Mouse (Mus musculus) left cerebral cortex, postnatal 25 days (tissue): ENCODE data around the gene Ippk. TPM values are rescaled to one million over a fixed set of nuclear protein-coding genes. Genes with fewer than 3 reads are reported as not detected.

Experiments
- DNase-seq, 2 experiments: peaks; one replicate each; pipeline ENCODE4 v3.0.0; 2022; ENCODE audit warnings: low spot score in 2 of 2, mixed read lengths in 1 of 2
- intact Hi-C: fragments of 180-260 bp; cut with DNase I; formaldehyde crosslinking; loops from one replicate; pipeline ENCODE4 v1.15.1; 2025
- total RNA-seq, 2 experiments: library from RNA; stranded (reverse); gene quantifications; 2 replicates each; pipeline ENCODE4 v1.2.3; 2021

The Ippk gene
- total RNA-seq, 2 experiments from 2014 or later: 14.8 to 16.8 TPM

DNA sequence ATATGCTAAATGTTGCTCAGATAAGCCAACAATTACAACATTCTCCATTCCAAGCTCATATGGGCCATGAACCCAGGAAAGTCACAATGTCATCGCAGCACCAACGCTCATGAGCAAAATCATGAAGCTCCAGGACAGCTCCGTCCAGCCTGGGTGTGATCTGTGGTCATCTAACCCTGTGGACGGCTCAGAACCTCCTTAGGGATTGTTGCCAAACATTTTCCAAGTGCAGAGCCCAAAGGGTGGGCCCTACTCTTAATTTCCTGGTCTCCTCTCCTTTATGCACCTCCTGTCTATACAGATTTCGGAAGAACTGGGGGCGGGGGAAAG lies 51.6 kb downstream of the Ippk start:
- intact Hi-C loops: no loop called here
- no peak for DNase-seq

DNA sequence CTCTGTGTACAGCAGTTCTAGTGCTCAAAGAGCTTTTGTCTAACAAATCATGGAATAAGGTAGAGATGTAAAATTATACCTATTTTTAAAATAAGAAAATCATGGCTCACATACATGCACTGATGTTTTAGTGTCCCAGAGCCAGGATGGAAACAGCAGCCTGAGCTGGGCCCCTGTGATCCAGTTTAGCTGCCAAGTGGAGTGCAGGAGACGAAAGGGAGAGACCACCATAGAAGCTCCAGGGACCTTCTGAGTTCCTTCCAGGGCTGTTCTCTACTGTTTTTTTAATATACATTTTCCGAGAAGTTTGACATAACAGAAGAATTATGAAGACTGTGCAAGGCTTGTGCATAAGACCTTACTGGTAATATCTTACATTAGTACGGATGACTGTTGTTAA lies 56.8 kb downstream of the Ippk start:
- intact Hi-C loops: no loop called here

GRCm38 (mm10) chr13:49478851-49479374 lies 57.9 kb downstream of the Ippk start:
- no peak for DNase-seq
- intact Hi-C loops: no loop called here

More for the DNA sequence above, 56.8 kb downstream of the Ippk start:
- DNase-seq: no peak

GRCm38 (mm10) chr13:49479399-49479798 lies 58.4 kb downstream of the Ippk start:
- DNase-seq: no peak
- intact Hi-C loops: no loop called here

GRCm38 (mm10) chr13:49480057-49480456 lies 59.0 kb downstream of the Ippk start:
- peak; percentile 28 to 38 for DNase-seq
- intact Hi-C loops: no loop called here

GRCm38 (mm10) chr13:49480551-49480950 lies 59.5 kb downstream of the Ippk start:
- DNase-seq: no peak
- intact Hi-C loops: no loop called here

DNA sequence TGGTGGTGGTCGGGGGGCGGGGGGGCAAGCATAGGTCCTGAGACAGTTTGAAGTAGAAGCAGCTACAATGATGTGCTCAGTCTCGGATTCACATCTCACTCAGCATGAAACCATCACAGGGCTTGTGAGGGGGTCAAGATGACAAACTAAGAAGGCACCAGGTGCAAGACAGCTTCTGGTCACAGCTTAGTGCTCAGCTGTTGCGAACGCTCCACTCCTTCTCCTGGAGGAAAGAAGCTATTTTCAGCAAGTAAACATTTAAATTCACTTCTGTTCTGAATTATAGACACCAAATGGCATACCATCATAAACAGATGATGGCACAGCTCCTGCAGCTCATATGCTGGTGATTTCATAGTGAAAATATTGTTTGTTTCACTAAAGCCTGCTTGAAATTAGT lies 64.3 kb downstream of the Ippk start:
- intact Hi-C loops: no loop called here
- DNase-seq: peak in 1 of 2 experiments; percentile 10

DNA sequence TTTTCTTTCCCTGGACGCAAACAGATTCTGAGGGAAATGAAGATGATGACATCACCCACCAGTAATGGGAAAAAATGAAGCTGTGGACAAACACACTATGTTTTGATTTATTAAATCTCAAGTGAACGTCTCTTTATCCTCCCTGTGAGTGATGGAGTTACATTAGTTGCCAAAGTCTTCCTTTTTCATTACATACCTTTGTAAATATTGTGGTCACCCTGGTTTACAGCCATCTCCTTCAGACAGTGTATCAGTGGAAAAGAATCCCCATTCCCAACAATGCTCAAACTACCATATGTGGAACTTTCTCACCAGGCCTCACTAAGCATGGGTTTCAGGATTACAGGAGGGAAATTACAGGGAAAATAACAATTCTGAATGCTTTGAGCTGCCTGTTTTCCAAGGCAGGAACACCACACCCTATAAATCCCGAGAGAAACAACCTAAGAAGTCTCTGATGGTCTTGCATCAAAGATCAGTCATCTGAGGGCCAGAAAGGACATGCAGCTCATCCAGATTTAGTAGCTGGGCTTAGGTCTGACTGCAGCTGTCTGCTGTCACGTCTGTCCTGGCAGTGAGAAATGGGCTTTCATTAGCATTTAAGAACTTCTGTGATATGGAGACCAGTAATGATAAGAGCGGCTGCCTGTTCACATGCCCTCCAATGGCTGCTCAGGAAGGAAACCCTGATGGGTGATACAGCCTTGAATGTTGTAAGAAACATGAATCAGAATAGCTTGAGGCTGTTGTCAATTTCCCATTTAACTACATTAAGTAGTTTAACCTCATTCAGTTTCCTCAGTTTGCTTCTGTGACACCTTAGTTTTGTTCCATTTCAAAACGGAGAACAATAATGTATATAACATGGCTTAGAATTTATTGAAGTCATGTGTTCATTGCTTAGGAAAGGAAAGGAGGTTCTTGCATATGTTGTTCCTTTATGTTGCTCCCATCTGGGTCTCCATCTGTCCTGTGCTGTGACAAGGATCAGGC lies 71.6 kb downstream of the Ippk start, which contains the start of gene Tes3-ps:
Tes3-ps (plus strand) TSS at position 943 of the 993 bp plus-strand sequence.
- no peak for DNase-seq
- intact Hi-C loops: no loop called here

- DNase-seq: no peak
- intact Hi-C loops: no loop called here
These were observed 83.5 kb downstream of the Ippk start, which contains the start of gene Ecm2 for GRCm38 (mm10) chr13:49504510-49504909. Ecm2 (plus strand) TSS chr13:49504810.

GRCm38 (mm10) chr13:49505776-49506175 lies 84.7 kb downstream of the Ippk start:
- intact Hi-C loops: no loop called here

DNA sequence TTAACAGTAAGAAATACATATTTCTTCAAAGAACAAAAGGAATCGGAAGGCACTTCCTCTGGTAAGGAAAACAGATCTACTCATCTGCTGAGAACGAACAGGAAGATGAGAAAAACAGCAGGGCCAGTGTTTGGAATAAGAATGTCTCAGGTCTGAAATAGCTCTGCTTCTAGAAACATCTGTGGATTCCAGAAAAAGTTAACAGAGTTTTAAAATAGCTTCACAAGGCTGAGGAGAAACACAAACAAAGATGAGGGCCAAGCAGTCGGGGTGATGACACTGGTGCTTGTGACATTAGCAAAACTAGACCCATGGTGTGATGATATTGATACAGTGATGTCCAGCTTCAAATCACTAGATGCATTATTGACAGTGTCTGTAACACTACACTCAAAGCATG lies 86.1 kb downstream of the Ippk start:
- intact Hi-C loops: no loop called here
- peak in 1 of 2 experiments; percentile 10 for DNase-seq

More at GRCm38 (mm10) chr13:49505776-49506175, 84.7 kb downstream of the Ippk start:
- no peak for DNase-seq

Other genes with a start within 250 kb of the Ippk start
- gene Ninj1, start 233.8 kb upstream of the Ippk start, total RNA-seq: 10 to 100 TPM; 16.3 to 24.0 TPM
- gene Card19, start 205.2 kb upstream of the Ippk start, total RNA-seq: 10 to 100 TPM in 1 of 2 experiments, 1 to 10 TPM in 1; 8.9 to 15.6 TPM
- gene Susd3, start 172.5 kb upstream of the Ippk start, total RNA-seq: 1 to 10 TPM; 2.0 to 2.4 TPM
- gene Fgd3, start 100.9 kb upstream of the Ippk start, total RNA-seq: 1 to 10 TPM; 6.3 to 6.8 TPM
- gene Bicd2, start 79.7 kb upstream of the Ippk start, total RNA-seq: 10 to 100 TPM; 48.5 to 51.0 TPM
- 1 to 10 TPM; 1.6 to 1.9 TPM for gene Tes3-ps, start 72.1 kb downstream of the Ippk start, total RNA-seq
- 1 to 10 TPM; 2.3 to 2.7 TPM for gene Ecm2, start 83.6 kb downstream of the Ippk start, total RNA-seq
- gene Aspn, start 123.2 kb downstream of the Ippk start, total RNA-seq: 1 to 10 TPM; 1.6 to 2.0 TPM
- 1 to 10 TPM; 1.6 to 2.0 TPM for gene Omd, start 161.2 kb downstream of the Ippk start, total RNA-seq
- gene Ogn, start 186.8 kb downstream of the Ippk start, total RNA-seq: 1 to 10 TPM; 5.4 to 7.1 TPM
- gene Cenpp, start 231.5 kb downstream of the Ippk start, total RNA-seq: under 1 TPM; 0.39 to 0.53 TPM
- 10 to 100 TPM; 25.4 to 31.7 TPM for gene Nol8, start 231.8 kb downstream of the Ippk start, total RNA-seq